Mouse (Mus musculus) stomach, embryonic 14.5 days (tissue): ENCODE data around the gene Mfsd12. TPM values are rescaled to one million over a fixed set of nuclear protein-coding genes. Genes with fewer than 3 reads are reported as not detected.

Experiments used
- ATAC-seq: fragments of 200-750 bp; cut with Nextera tagmentation; 2 replicates; pipeline ENCODE4 v1.8.0; 2017; ENCODE audit warnings: low read depth, moderate TSS enrichment; ENCODE audit not compliant: insufficient number of reproducible peaks, insufficient read depth, low FRiP score
- H3K27ac ChIP-seq: fragments of 300-500 bp; sonication (generic); 2 replicates; pipeline ENCODE4 v1.5.1; 2014; ENCODE audit warnings: mild to moderate bottlenecking, low read length, moderate library complexity, mixed read lengths
- H3K27me3 ChIP-seq: fragments of 300-500 bp; sonication (generic); 2 replicates; pipeline ENCODE4 v1.6.1; 2014; ENCODE audit warnings: low read length, control low read depth, mixed read lengths; ENCODE audit not compliant: control insufficient read depth, insufficient read depth
- H3K36me3 ChIP-seq: fragments of 300-500 bp; sonication (generic); 2 replicates; pipeline ENCODE4 v1.6.1; 2014; ENCODE audit warnings: mild to moderate bottlenecking, control low read depth, low read length, moderate library complexity, mixed read lengths; ENCODE audit not compliant: control insufficient read depth, insufficient read depth
- H3K4me1 ChIP-seq: fragments of 300-500 bp; sonication (generic); 2 replicates; pipeline ENCODE4 v1.6.1; 2014; ENCODE audit warnings: low read length, control low read depth, mixed read lengths; ENCODE audit not compliant: control insufficient read depth, insufficient read depth
- H3K4me2 ChIP-seq: fragments of 300-500 bp; sonication (generic); replicated peaks from 2 replicates; pipeline ENCODE4 v1.6.1; 2014; ENCODE audit warnings: low read depth, low read length, control low read depth
- H3K4me3 ChIP-seq: fragments of 300-500 bp; sonication (generic); 2 replicates; pipeline ENCODE4 v1.5.1; 2014; ENCODE audit warnings: low read depth, low read length, control low read depth
- H3K9ac ChIP-seq: fragments of 300-500 bp; sonication (generic); replicated peaks from 2 replicates; pipeline ENCODE4 v1.6.1; 2014; ENCODE audit warnings: low read depth, mild to moderate bottlenecking, control low read depth, low read length, moderate library complexity, mixed read lengths
- H3K9me3 ChIP-seq: fragments of 300-500 bp; sonication (generic); 2 replicates; pipeline ENCODE4 v1.6.1; 2016; ENCODE audit warnings: low read depth, low read length, control low read depth; ENCODE audit not compliant: control insufficient read depth
- WGBS: fragments of 180-500 bp; shearing (Covaris S2); extraction: QIAGEN DNeasy Blood & Tissue Kit; methylation state at CpG from one replicate; pipeline ENCODE4 v1.1.7; 2014; 5-methylcytosine and 5-hydroxymethylcytosine counted together
- polyA plus RNA-seq: library from polyadenylated mRNA; unstranded; fragments of >200 nt; fragmentation: Nextera tagmentation; extraction: Ambion mirVana; gene quantifications from 2 replicates; pipeline ENCODE4 v1.2.1, GENCODE M21; 2014

Mfsd12 gene
- polyA plus RNA-seq, 1 experiment from 2014 or later, result 4.7 TPM

- no peaks in the 10 kb centered on the region for H3K27me3 ChIP-seq
- 4% methylated on average over 19 of the region's 19 CpGs for WGBS
- peak overlapping the region; percentile 59 for H3K4me2 ChIP-seq
- H3K9me3 ChIP-seq, result no peaks in the 10 kb centered on the region
- H3K4me3 ChIP-seq, result peak overlapping the region; percentile 25
- H3K27ac ChIP-seq, result peak overlapping the region; percentile 70
- peaks cover 21% of the 10 kb centered on the region for H3K4me1 ChIP-seq
- no peak for ATAC-seq
- H3K9ac ChIP-seq, result peak overlapping the region; percentile 0; the same call in 1 of the 2 replicates
- peaks cover 9% of the 10 kb centered on the region for H3K36me3 ChIP-seq
Measured at GRCm38 (mm10) chr10:81393456-81394063, 36.3 kb downstream of the Mfsd12 start.

- no peaks in the 10 kb centered on the region for H3K27me3 ChIP-seq
- H3K36me3 ChIP-seq, result peaks cover 16% of the 10 kb centered on the region
- H3K4me2 ChIP-seq, result no peak overlapping the region
- 14% methylated on average over 5 of the region's 5 CpGs for WGBS
- no peak for ATAC-seq
- no peak overlapping the region for H3K27ac ChIP-seq
- H3K4me3 ChIP-seq, result no peak overlapping the region
- H3K9me3 ChIP-seq, result no peaks in the 10 kb centered on the region
- no peak overlapping the region for H3K9ac ChIP-seq
- H3K4me1 ChIP-seq, result peaks cover 13% of the 10 kb centered on the region
Measured at GRCm38 (mm10) chr10:81395127-81395526, 37.8 kb downstream of the Mfsd12 start.

GRCm38 (mm10) chr10:81395865-81396264 lies 38.6 kb downstream of the Mfsd12 start:
- no peak for ATAC-seq
- no peak overlapping the region for H3K27ac ChIP-seq
- 85% methylated on average over 4 of the region's 4 CpGs for WGBS

GRCm38 (mm10) chr10:81396749-81397148 lies 39.5 kb downstream of the Mfsd12 start:
- Histone ChIP-seq H3K27ac (no peak overlapping the region), H3K9me3 (no peaks in the 10 kb centered on the region), H3K4me2 (no peak overlapping the region), H3K4me3 (no peak overlapping the region), H3K27me3 (no peaks in the 10 kb centered on the region), H3K36me3 (peaks cover 22% of the 10 kb centered on the region), H3K9ac (no peak overlapping the region), H3K4me1 (peaks cover 19% of the 10 kb centered on the region)
- no peak for ATAC-seq
- WGBS, result 75% methylated on average over 5 of the region's 5 CpGs

More at GRCm38 (mm10) chr10:81395865-81396264, 38.6 kb downstream of the Mfsd12 start:
- Histone ChIP-seq H3K4me2 (no peak overlapping the region), H3K36me3 (peaks cover 22% of the 10 kb centered on the region), H3K4me1 (peaks cover 13% of the 10 kb centered on the region), H3K4me3 (no peak overlapping the region), H3K27me3 (no peaks in the 10 kb centered on the region), H3K9ac (no peak overlapping the region), H3K9me3 (no peaks in the 10 kb centered on the region)

- WGBS, result 69% methylated on average over 5 of the region's 5 CpGs
- Histone ChIP-seq H3K4me3 (no peak overlapping the region), H3K4me2 (no peak overlapping the region), H3K36me3 (peaks cover 28% of the 10 kb centered on the region), H3K4me1 (peaks cover 25% of the 10 kb centered on the region), H3K27ac (no peak overlapping the region), H3K27me3 (no peaks in the 10 kb centered on the region), H3K9me3 (no peaks in the 10 kb centered on the region), H3K9ac (no peak overlapping the region)
- no peak for ATAC-seq
Measured at GRCm38 (mm10) chr10:81399296-81399695, 42.0 kb downstream of the Mfsd12 start.

- H3K4me2 ChIP-seq, result no peak overlapping the region
- H3K27me3 ChIP-seq, result no peaks in the 10 kb centered on the region
- peaks cover 32% of the 10 kb centered on the region for H3K36me3 ChIP-seq
- H3K9me3 ChIP-seq, result no peaks in the 10 kb centered on the region
- H3K4me3 ChIP-seq, result no peak overlapping the region
- H3K9ac ChIP-seq, result no peak overlapping the region
- peaks cover 25% of the 10 kb centered on the region for H3K4me1 ChIP-seq
- H3K27ac ChIP-seq, result no peak overlapping the region
- no peak for ATAC-seq
- 81% methylated on average over 18 of the region's 18 CpGs for WGBS
Measured at GRCm38 (mm10) chr10:81399798-81400308, 42.6 kb downstream of the Mfsd12 start.

GRCm38 (mm10) chr10:81400371-81401204 lies 43.3 kb downstream of the Mfsd12 start:
- Histone ChIP-seq H3K27me3 (no peaks in the 10 kb centered on the region), H3K9me3 (no peaks in the 10 kb centered on the region), H3K4me3 (no peak overlapping the region), H3K4me1 (peaks cover 25% of the 10 kb centered on the region), H3K36me3 (peaks cover 35% of the 10 kb centered on the region), H3K9ac (no peak overlapping the region), H3K4me2 (no peak overlapping the region), H3K27ac (no peak overlapping the region)
- WGBS, result 60% methylated on average over 22 of the region's 22 CpGs
- ATAC-seq, result no peak

- Histone ChIP-seq H3K27ac (peak overlapping the region; percentile 85; the same call in 1 of the 2 replicates), H3K27me3 (no peaks in the 10 kb centered on the region), H3K9ac (no peak overlapping the region), H3K4me2 (0 out of 2 replicates have a peak overlapping the region, but pooled peaks have one; percentile 3), H3K36me3 (peaks cover 41% of the 10 kb centered on the region), H3K4me3 (no peak overlapping the region), H3K4me1 (peaks cover 25% of the 10 kb centered on the region), H3K9me3 (no peaks in the 10 kb centered on the region)
- ATAC-seq, result no peak
- 33% methylated on average over 10 of the region's 10 CpGs for WGBS
Measured at GRCm38 (mm10) chr10:81401205-81401520, 43.9 kb downstream of the Mfsd12 start.
